Comparison of ENCODE assay signal across 21 mouse cellular contexts in genomic region chr6:149495925-149496324, GRCm38 (mm10).
A peak's percentile ranks its signal among the peaks of the same experiment; 100 is the strongest.
DNase-seq lines count a peak whose midpoint lies in the region; ATAC-seq and TF ChIP-seq lines count a peak whose summit lies in the region.
"Had no signal": no experiment of that assay in that cellular context is flagged by ENCODE, and none has a peak within 500 bp of the region (broad histone marks: within the 10 kb centered on the region; RNA-seq: fewer than 3 reads in every experiment).

No protein-coding gene starts in this region.

- no peak overlapping the region for H3K4me3 ChIP-seq in lung, postnatal 0 days (ENCODE audit: low read depth, low read length)
- H3K4me3 ChIP-seq: embryonic facial prominence, embryonic 13.5 days; heart, embryonic 12.5 days; hindbrain, embryonic 12.5 days had no signal

- H3K9ac ChIP-seq in lung, postnatal 0 days (replicated peaks; ENCODE audit: low read depth) = no peak overlapping the region
- H3K9ac ChIP-seq: embryonic facial prominence, embryonic 13.5 days; heart, embryonic 12.5 days; hindbrain, embryonic 12.5 days had no signal

- H3K27ac ChIP-seq in lung, postnatal 0 days (ENCODE audit: low read length) = no peak overlapping the region
- H3K27ac ChIP-seq: embryonic facial prominence, embryonic 13.5 days; hindbrain, embryonic 12.5 days had no signal

- no peaks in the 10 kb centered on the region for H3K27me3 ChIP-seq in lung, postnatal 0 days (replicated peaks; ENCODE audit: insufficient read depth, low read length)
- H3K27me3 ChIP-seq: embryonic facial prominence, embryonic 13.5 days; heart, embryonic 12.5 days; hindbrain, embryonic 12.5 days had no signal

- no peaks in the 10 kb centered on the region for H3K36me3 ChIP-seq in lung, postnatal 0 days (ENCODE audit: insufficient read depth, low read length)
- H3K36me3 ChIP-seq: embryonic facial prominence, embryonic 13.5 days; heart, embryonic 12.5 days had no signal

- H3K4me1 ChIP-seq in lung, postnatal 0 days (ENCODE audit: insufficient read depth, low read depth, low read length) = no peaks in the 10 kb centered on the region
- H3K4me1 ChIP-seq: embryonic facial prominence, embryonic 13.5 days; heart, embryonic 12.5 days; hindbrain, embryonic 12.5 days had no signal

- H3K4me2 ChIP-seq in lung, postnatal 0 days (replicated peaks; ENCODE audit: low read depth, low read length) = no peak overlapping the region
- H3K4me2 ChIP-seq: embryonic facial prominence, embryonic 13.5 days; heart, embryonic 12.5 days; hindbrain, embryonic 12.5 days; liver, embryonic 11.5 days had no signal

- no peak for TF ChIP-seq EP300 in lung, postnatal 0 days (IDR thresholded peaks at IDR 0.05)

- no peaks in the 10 kb centered on the region for H3K9me3 ChIP-seq in lung, postnatal 0 days (ENCODE audit: low read length)
- H3K9me3 ChIP-seq: embryonic facial prominence, embryonic 13.5 days; heart, embryonic 12.5 days; hindbrain, embryonic 12.5 days had no signal

- ATAC-seq in lung, postnatal 0 days = no peak
- ATAC-seq: forebrain, embryonic 16.5 days; inflammation-experienced regulatory T-cells, adult 6 months had no signal

- DNase-seq in layer of hippocampus, adult 11-12 months (ENCODE audit: low spot score) = peak; percentile 50
- DNase-seq in layer of hippocampus, postnatal 25 days (ENCODE audit: extremely low spot score in 1 of 2, low spot score in 1 of 2) = no peak
- peak; percentile 40 for DNase-seq in cerebellum, adult 11-12 months
- DNase-seq in cerebellum, postnatal 25 days = peak; percentile 50 to 69
- peak; percentile 29 to 30 for DNase-seq in layer of hippocampus, postnatal 36 days
- DNase-seq in lung, postnatal 0 days (ENCODE audit: low spot score) = no peak
- no peak for DNase-seq in embryo, embryonic 9.5 days (ENCODE audit: extremely low spot score)
- DNase-seq: adrenal gland, postnatal 25 days; heart, adult 11 months; heart, postnatal 14 days; kidney, postnatal 36 days; lung, adult 18-20 months; spleen, adult 18-20 months; thymus, adult 18-20 months; thymus, postnatal 4 days had no signal

- TF ChIP-seq CTCF in lung, postnatal 0 days (IDR thresholded peaks at IDR 0.05) = no peak

Comparison
In these comparisons a context has a peak if more than half of its experiments do, and no peak if none do; other contexts are left out.
1. DNase-seq: peak in layer of hippocampus, adult 11-12 months (single experiment), cerebellum, adult 11-12 months (single experiment), cerebellum, postnatal 25 days (2 of 2) and layer of hippocampus, postnatal 36 days (2 of 2); none in layer of hippocampus, postnatal 25 days (0 of 2), lung, postnatal 0 days (single experiment) and embryo, embryonic 9.5 days (single experiment).